Mouse (Mus musculus) neural tube, embryonic 11.5 days (tissue): ENCODE results near the gene Cav1. TPM values are rescaled to one million over a fixed set of nuclear protein-coding genes. Genes with fewer than 3 reads are reported as not detected.

ENCODE experiments used
- ATAC-seq: fragments of 200-750 bp; cut with Nextera tagmentation; 2 replicates; pipeline ENCODE4 v1.8.0; 2017; ENCODE audit warnings: moderate number of reproducible peaks, mild to moderate bottlenecking, moderate TSS enrichment, moderate library complexity; ENCODE audit not compliant: insufficient read depth, low FRiP score, low TSS enrichment
- DNase-seq: peaks from one replicate; pipeline ENCODE4 v3.0.0-alpha.2; 2015; ENCODE audit warnings: low spot score
- H3K27ac ChIP-seq: fragments of 300-500 bp; sonication (generic); 2 replicates; pipeline ENCODE4 v1.5.1; 2014; ENCODE audit warnings: low read depth, mild to moderate bottlenecking, low read length
- H3K27me3 ChIP-seq: fragments of 300-500 bp; sonication (generic); 2 replicates; pipeline ENCODE4 v1.6.1; 2014; ENCODE audit warnings: mild to moderate bottlenecking, low read length, mixed read lengths; ENCODE audit not compliant: control insufficient read depth, insufficient read depth
- H3K36me3 ChIP-seq: fragments of 300-500 bp; sonication (generic); 2 replicates; pipeline ENCODE4 v1.6.1; 2014; ENCODE audit warnings: mild to moderate bottlenecking, low read length, moderate library complexity, mixed read lengths; ENCODE audit not compliant: control insufficient read depth, insufficient read depth
- H3K4me1 ChIP-seq: fragments of 300-500 bp; sonication (generic); 2 replicates; pipeline ENCODE4 v1.6.1; 2014; ENCODE audit warnings: low read length, mixed read lengths; ENCODE audit not compliant: control insufficient read depth, insufficient read depth
- H3K4me2 ChIP-seq: fragments of 300-500 bp; sonication (generic); 2 replicates; pipeline ENCODE4 v1.6.1; 2014; ENCODE audit warnings: low read depth, mild to moderate bottlenecking, moderate library complexity
- H3K4me3 ChIP-seq: fragments of 300-500 bp; sonication (generic); 2 replicates; pipeline ENCODE4 v1.5.1; 2014; ENCODE audit warnings: low read depth, low read length
- H3K9ac ChIP-seq: fragments of 300-500 bp; sonication (generic); 2 replicates; pipeline ENCODE4 v1.6.1; 2014; ENCODE audit warnings: mild to moderate bottlenecking, low read length
- H3K9me3 ChIP-seq: fragments of 300-500 bp; sonication (generic); 2 replicates; pipeline ENCODE4 v1.6.1; 2016; ENCODE audit warnings: low read length; ENCODE audit not compliant: control insufficient read depth
- WGBS: fragments of 180-500 bp; shearing (Covaris S2); extraction: QIAGEN DNeasy Blood & Tissue Kit; methylation state at CpG from one replicate; pipeline ENCODE4 v1.1.7; 2014; 5-methylcytosine and 5-hydroxymethylcytosine counted together
- polyA plus RNA-seq: library from polyadenylated mRNA; unstranded; fragments of >200 nt; fragmentation: Nextera tagmentation; extraction: Ambion mirVana; gene quantifications from 2 replicates; pipeline ENCODE4 v1.2.1, GENCODE M21; 2014

Cav1 gene
- polyA plus RNA-seq, result 16.5 and 19.9 TPM in 2 replicates

DNA sequence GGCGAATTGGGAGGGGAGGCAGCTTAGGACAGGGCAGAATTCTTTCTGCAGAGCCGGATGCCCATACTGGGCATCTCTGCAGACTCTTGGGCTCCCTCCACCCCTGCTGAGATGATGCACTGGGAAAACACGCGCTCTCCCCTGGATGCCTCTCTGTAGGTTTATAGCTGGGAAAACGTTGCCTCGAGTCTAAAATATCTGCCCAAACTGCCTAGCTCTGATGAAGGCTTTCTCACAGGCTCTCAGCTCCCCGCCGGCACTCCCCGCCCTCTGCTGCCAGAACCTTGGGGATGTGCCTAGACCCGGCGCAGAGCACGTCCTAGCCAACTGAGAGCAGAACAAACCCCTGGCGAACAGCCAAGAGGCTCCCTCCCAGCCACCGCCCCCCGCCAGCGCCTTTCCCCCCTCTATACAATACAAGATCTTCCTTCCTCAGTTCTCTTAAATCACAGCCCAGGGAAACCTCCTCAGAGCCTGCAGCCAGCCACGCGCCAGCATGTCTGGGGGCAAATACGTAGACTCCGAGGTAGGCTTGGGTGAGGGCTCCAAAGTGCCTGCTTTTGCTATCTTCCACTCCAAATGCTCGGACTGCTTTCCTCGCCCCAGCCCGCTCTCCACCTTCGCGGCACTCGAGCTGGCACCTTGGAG, at the start of gene Cav1:
TSS of gene Cav1 (plus strand) at position 382 of the 648 bp plus-strand sequence.
- peaks cover 4% of the 10 kb centered on the region; the same call in 1 of the 2 replicates for H3K27me3 ChIP-seq
- under 1% methylated on average over 26 of the region's 26 CpGs for WGBS
- DNase-seq (peak; percentile 75), ATAC-seq (peak; percentile 81)
- H3K4me3 ChIP-seq, result peak within 1 kb of the TSS; percentile 32
- H3K4me2 ChIP-seq, result peak within 1 kb of the TSS; percentile 54
- no peaks in the 10 kb centered on the region for H3K36me3 ChIP-seq
- H3K9me3 ChIP-seq, result no peaks in the 10 kb centered on the region; the same call in 1 of the 2 replicates
- no peak within 1 kb of the TSS for H3K27ac ChIP-seq
- H3K9ac ChIP-seq, result peak within 1 kb of the TSS; percentile 32; the same call in 1 of the 2 replicates
- H3K4me1 ChIP-seq, result 0 out of 2 replicates have a peak, but pooled peaks cover 3% of the 10 kb centered on the region

DNA sequence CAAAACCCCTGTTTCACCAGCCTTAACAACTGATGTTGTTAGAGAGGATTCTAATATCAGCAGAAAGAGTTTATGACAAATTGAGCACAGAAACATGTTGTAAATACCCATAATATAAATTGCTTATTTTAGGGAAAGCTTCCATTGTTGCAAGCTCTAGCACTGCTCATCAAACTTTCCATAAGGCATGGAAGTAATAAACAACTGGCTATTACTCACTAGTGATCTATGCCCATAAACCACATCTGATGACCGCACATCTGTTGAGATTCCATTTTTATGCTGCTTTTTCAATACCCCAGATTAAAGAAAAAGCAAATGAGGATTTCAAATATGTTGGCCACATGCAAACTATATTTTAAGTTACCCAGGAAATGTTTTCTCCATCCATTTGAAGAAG, 48.0 kb upstream of the Cav1 start:
- no peak overlapping the region for H3K27ac ChIP-seq
- H3K4me2 ChIP-seq, result no peak overlapping the region
- H3K4me3 ChIP-seq, result no peak overlapping the region
- no peaks in the 10 kb centered on the region for H3K4me1 ChIP-seq
- H3K9me3 ChIP-seq, result no peaks in the 10 kb centered on the region
- H3K9ac ChIP-seq, result no peak overlapping the region
- no peak for ATAC-seq
- no peaks in the 10 kb centered on the region for H3K27me3 ChIP-seq
- WGBS, result 96% methylated on average over 1 of the region's 1 CpGs
- H3K36me3 ChIP-seq, result no peaks in the 10 kb centered on the region
- DNase-seq, result no peak

DNA sequence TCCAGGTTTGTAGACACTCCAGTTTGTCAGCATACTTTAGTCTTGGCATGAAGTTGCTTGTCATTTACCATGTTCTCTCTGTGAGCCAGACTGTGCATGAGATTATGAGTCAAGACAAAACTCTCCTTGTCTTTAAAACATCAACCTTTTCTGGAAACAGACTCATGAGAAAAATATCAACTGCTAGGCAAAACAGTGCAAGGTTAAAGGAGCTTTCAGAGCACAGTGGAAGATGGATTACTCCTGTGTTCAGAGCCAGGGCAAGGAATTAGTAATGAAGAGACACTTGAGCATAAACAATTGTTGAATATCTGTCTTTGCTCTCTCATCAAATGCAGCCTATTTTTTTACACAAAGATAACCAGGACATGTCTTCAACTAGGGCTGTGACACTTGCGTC, 47.2 kb upstream of the Cav1 start:
- no peak overlapping the region for H3K9ac ChIP-seq
- WGBS, result 84% methylated on average over 1 of the region's 1 CpGs
- no peak overlapping the region for H3K4me3 ChIP-seq
- no peaks in the 10 kb centered on the region for H3K27me3 ChIP-seq
- ATAC-seq (no peak), DNase-seq (no peak)
- no peaks in the 10 kb centered on the region for H3K9me3 ChIP-seq
- H3K4me1 ChIP-seq, result no peaks in the 10 kb centered on the region
- H3K36me3 ChIP-seq, result no peaks in the 10 kb centered on the region
- no peak overlapping the region for H3K4me2 ChIP-seq
- no peak overlapping the region for H3K27ac ChIP-seq

DNA sequence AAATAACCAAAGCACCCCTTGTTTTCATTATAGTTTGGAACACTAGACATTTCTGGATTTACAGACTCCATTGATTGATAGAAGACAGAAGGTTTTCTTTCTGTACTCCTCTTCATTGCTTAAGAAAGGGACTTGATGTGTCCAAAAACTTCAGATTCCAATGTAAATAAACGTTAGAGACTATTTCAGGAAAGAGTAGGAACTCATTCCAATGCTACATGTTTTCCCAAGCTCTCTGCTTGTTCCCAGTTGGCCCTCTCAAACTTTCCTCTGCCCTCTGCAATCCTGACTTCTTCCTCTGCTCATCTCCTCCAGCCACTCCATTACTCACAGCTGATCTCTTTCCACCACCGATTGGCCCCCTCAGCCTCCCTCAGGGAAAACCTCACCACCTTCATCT, 43.3 kb upstream of the Cav1 start:
- H3K4me1 ChIP-seq, result no peaks in the 10 kb centered on the region
- WGBS, result 49% methylated on average over 2 of the region's 2 CpGs
- H3K36me3 ChIP-seq, result no peaks in the 10 kb centered on the region
- H3K4me3 ChIP-seq, result no peak overlapping the region
- ATAC-seq, result no peak
- H3K4me2 ChIP-seq, result no peak overlapping the region
- no peak overlapping the region for H3K27ac ChIP-seq
- no peak overlapping the region for H3K9ac ChIP-seq
- H3K9me3 ChIP-seq, result no peaks in the 10 kb centered on the region
- DNase-seq, result no peak
- H3K27me3 ChIP-seq, result no peaks in the 10 kb centered on the region

DNA sequence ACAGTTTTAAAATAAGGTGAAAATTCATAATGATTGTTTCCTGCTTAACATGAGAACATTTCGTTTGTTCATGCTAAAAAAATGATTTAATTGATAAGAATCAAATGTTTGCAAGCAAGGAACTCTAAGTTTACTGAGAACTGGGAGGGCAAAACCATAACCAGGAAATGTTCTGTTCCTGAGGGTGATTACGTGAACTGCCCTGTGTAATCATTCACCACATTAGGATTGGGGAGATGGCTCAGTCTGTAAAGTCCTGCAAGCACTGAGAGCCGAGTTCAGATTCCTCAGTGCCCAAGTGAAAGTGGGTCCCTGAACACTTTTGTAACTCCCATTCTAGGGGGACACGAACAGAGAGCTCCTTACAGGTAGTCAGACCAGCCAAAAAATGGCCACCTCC, 41.1 kb upstream of the Cav1 start:
- H3K9ac ChIP-seq, result no peak overlapping the region
- H3K27me3 ChIP-seq, result no peaks in the 10 kb centered on the region
- DNase-seq, result no peak
- no peak overlapping the region for H3K4me3 ChIP-seq
- ATAC-seq, result no peak
- no peaks in the 10 kb centered on the region for H3K9me3 ChIP-seq
- no peak overlapping the region for H3K4me2 ChIP-seq
- no peaks in the 10 kb centered on the region for H3K36me3 ChIP-seq
- H3K27ac ChIP-seq, result no peak overlapping the region
- H3K4me1 ChIP-seq, result no peaks in the 10 kb centered on the region
- 81% methylated on average over 4 of the region's 4 CpGs for WGBS

DNA sequence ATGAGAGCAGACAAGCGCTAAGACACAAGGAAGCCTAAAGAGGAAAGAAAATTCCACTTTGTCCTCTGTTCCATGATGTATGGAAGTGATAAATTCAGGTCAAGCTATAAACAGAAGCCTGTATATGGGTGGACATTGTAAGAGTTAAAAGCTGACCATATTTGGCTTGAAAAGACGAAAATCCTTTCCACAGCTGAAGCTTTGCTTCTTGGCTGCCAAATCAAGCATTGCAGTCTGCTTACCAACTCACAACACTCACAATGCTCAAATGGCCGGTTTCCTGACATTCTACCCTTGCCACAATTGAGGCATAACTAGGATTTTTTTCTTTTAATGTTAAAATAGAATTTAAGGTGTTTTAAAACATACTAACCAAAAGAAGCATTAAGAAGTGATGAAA, 39.7 kb upstream of the Cav1 start:
- Histone ChIP-seq H3K36me3 (no peaks in the 10 kb centered on the region), H3K9me3 (no peaks in the 10 kb centered on the region), H3K4me3 (no peak overlapping the region), H3K9ac (no peak overlapping the region), H3K4me2 (no peak overlapping the region), H3K4me1 (no peaks in the 10 kb centered on the region), H3K27ac (no peak overlapping the region), H3K27me3 (no peaks in the 10 kb centered on the region)
- ATAC-seq (no peak), DNase-seq (no peak)
- WGBS, result 82% methylated on average over 3 of the region's 3 CpGs

DNA sequence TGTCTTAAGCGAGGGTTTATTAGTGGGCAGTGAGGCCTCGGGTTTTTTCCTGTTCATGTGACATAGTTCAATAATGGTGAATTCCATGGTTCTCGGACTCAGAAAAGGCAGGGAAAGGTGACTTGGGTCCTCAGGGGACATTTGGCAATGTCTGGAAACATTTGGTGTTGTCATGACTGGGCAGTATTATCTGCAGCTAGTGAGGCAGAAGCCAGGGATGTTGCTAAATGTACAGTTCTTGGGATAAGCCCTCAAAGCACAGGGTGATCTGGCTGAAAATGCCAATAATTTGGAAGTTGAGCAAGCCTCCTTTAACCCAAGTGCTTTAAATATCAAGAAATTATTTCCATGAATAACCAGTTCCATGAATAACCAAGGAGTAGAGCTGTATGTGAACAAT, 27.8 kb upstream of the Cav1 start:
- no peak for ATAC-seq
- DNase-seq, result no peak
- no peaks in the 10 kb centered on the region for H3K9me3 ChIP-seq
- 88% methylated on average over 3 of the region's 3 CpGs for WGBS
- H3K9ac ChIP-seq, result no peak overlapping the region
- no peak overlapping the region for H3K27ac ChIP-seq
- H3K4me2 ChIP-seq, result no peak overlapping the region
- no peaks in the 10 kb centered on the region for H3K36me3 ChIP-seq
- H3K4me1 ChIP-seq, result no peaks in the 10 kb centered on the region
- H3K27me3 ChIP-seq, result no peaks in the 10 kb centered on the region
- H3K4me3 ChIP-seq, result no peak overlapping the region

DNA sequence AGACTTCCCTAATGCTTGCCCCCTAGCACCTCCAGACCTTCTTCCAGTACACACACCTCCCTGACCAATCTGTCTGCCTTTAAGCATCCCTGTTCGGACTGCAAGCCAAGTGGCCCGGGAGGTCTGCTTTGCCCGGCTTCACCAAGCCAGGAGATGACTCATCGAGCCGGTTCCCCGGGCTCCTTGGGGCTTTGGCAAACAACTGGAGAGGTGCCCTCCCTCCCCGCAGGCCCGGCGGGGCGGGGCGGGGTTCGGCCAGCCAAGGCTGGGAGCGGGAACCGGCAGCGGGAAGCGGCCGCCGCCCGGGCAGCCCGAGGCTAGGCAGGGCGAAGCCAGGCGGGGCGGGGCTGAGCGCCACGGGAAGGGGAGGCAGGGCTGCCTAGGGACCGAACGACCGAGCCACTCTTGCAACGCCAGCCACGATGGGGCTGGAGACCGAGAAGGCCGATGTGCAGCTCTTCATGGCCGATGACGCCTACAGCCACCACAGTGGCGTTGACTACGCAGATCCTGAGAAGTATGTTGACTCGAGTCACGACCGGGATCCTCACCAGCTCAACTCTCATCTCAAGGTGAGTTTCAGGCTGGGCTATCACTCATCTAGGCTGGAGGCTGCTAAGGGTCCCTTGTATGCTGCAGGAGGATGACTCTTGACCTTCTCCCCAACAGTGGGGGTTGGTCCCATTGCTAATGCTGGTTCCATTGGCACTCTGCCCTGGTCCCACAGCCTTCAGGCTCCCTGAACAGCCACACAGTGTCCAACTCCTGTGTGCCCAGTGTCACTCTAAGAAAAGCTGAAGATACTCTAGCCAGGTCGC, 25.0 kb upstream of the Cav1 start, which contains the start of gene Cav2:
TSS of gene Cav2 (plus strand) at position 247 of the 818 bp plus-strand sequence.
- DNase-seq, result peak; percentile 65
- Histone ChIP-seq H3K36me3 (no peaks in the 10 kb centered on the region), H3K4me3 (peak within 1 kb of the TSS; percentile 46), H3K4me1 (no peaks in the 10 kb centered on the region), H3K9me3 (no peaks in the 10 kb centered on the region), H3K9ac (peak within 1 kb of the TSS; percentile 69), H3K27me3 (no peaks in the 10 kb centered on the region), H3K27ac (no peak within 1 kb of the TSS), H3K4me2 (peak within 1 kb of the TSS; percentile 90)
- WGBS, result 1% methylated on average over 37 of the region's 40 CpGs
- peak; percentile 86 for ATAC-seq

DNA sequence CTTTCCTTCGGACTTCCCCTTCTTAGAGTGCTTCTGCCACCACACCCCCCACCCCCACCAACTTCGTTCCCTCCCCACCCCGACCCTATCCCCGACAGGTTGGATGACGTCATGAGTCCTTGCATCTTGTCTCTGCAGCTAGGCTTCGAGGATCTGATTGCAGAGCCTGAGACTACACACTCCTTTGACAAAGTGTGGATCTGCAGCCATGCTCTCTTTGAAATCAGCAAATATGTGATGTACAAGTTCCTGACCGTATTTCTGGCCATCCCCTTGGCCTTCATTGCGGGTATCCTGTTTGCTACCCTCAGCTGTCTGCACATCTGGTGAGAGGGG, 24.4 kb upstream of the Cav1 start:
- Histone ChIP-seq H3K27ac (no peak overlapping the region), H3K36me3 (no peaks in the 10 kb centered on the region), H3K9ac (no peak overlapping the region), H3K27me3 (no peaks in the 10 kb centered on the region), H3K4me2 (peak overlapping the region; percentile 90), H3K4me3 (peak overlapping the region; percentile 46; the same call in 1 of the 2 replicates), H3K4me1 (no peaks in the 10 kb centered on the region), H3K9me3 (no peaks in the 10 kb centered on the region)
- ATAC-seq, result peak; percentile 13; the same call in 1 of the 2 replicates
- DNase-seq, result no peak
- WGBS, result 33% methylated on average over 8 of the region's 8 CpGs
